Mouse (Mus musculus): ENCODE results near the gene Pole2. TPM values are rescaled to one million over a fixed set of nuclear protein-coding genes. Genes with fewer than 3 reads are reported as not detected.
"Not testable (repeated sequence)": the region's sequence is repeated elsewhere in the genome, so short reads cannot be mapped to it uniquely, and the experiment has no call there.

Pole2 gene
- polyA plus RNA-seq, 1 experiment = not detected

GRCm38 (mm10) chr12:69175975-69176374 is 52.0 kb downstream of the Pole2 start:
- 94% methylated on average over 3 of the region's 3 CpGs for WGBS
- H3K4me3 ChIP-seq (ENCODE audit: insufficient read depth, low read depth, low read length) = no peak overlapping the region
- H3K4me1 ChIP-seq (ENCODE audit: control insufficient read depth, insufficient read depth, low read length) = no peaks in the 10 kb centered on the region
- no peak for TF ChIP-seq POLR2A (IDR thresholded peaks at IDR 0.05; ENCODE audit: insufficient read depth, low read depth, low read length)
- TF ChIP-seq CTCF (IDR thresholded peaks at IDR 0.05; ENCODE audit: insufficient read depth, low read depth, low read length) = no peak
- H3K27ac ChIP-seq (ENCODE audit: insufficient read depth, low read depth, low read length) = no peak overlapping the region

DNA sequence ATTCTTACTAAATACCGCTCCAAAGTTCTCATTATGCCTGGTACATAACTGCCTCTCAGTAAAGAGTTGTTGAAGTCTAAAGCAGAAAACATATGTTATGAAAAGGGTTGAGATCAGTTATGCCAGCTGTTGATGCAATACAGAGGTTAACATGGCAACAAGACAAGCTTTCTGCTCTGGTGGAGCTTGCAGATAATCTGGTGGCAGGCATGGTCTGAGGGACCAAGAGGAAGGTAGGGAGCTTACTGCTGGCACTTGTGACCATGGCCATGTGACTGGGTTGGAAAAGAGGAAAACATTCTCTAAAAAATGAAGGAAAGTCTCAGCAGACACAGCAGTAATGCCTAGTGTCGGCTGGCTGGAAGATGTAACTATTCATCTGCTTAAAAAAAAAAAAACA is 56.7 kb downstream of the Pole2 start:
- H3K27ac ChIP-seq (ENCODE audit: insufficient read depth, low read depth, low read length) = no peak overlapping the region
- WGBS = 93% methylated on average over 2 of the region's 2 CpGs
- TF ChIP-seq POLR2A (IDR thresholded peaks at IDR 0.05; ENCODE audit: insufficient read depth, low read depth, low read length) (no peak), CTCF (IDR thresholded peaks at IDR 0.05; ENCODE audit: insufficient read depth, low read depth, low read length) (no peak)
- H3K4me3 ChIP-seq (ENCODE audit: insufficient read depth, low read depth, low read length) = no peak overlapping the region
- peaks cover 3% of the 10 kb centered on the region for H3K4me1 ChIP-seq (ENCODE audit: control insufficient read depth, insufficient read depth, low read length)

DNA sequence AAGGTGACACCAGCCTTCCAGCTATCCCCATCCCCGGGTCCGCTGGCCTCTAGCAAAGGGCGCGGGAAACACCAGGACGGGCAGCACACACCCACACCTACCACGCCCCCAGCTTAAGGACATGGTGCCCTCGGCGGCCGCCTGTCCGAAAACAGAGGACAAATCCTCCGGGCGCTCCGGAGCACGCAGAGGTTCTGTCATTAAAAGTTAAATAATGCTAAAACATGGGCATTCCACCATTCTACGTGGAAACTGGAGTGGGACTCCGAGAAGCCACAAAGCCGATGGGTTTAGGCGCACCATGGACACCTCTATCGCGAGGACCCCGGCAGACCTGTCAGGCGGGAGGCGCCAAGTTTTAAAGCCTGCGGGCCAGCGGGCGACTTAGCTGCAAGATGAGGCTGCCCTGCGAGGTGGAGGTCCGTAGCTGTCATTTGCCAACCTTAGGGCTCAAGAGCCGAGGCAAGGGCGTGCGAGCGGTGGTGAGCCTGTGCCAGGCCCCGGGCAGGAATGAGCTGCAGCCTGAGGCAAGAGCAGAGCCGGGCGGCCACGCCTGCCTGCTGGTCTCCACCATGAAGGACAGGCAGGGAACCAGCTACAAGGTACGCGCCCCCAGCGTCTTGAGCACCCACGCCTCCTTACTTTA is 59.4 kb downstream of the Pole2 start, which contains the start of gene Lrr1:
Gene Lrr1 (plus strand): TSS at position 354 of the 646 bp plus-strand sequence.
- TF ChIP-seq POLR2A (IDR thresholded peaks at IDR 0.05; ENCODE audit: insufficient read depth, low read depth, low read length) (no peak), CTCF (IDR thresholded peaks at IDR 0.05; ENCODE audit: insufficient read depth, low read depth, low read length) (no peak)
- Histone ChIP-seq H3K4me3 (ENCODE audit: insufficient read depth, low read depth, low read length) (peak within 1 kb of the TSS; percentile 69), H3K4me1 (ENCODE audit: control insufficient read depth, insufficient read depth, low read length) (peaks cover 3% of the 10 kb centered on the region), H3K27ac (ENCODE audit: insufficient read depth, low read depth, low read length) (peak within 1 kb of the TSS; percentile 89)
- under 1% methylated on average over 40 of the region's 40 CpGs for WGBS

DNA sequence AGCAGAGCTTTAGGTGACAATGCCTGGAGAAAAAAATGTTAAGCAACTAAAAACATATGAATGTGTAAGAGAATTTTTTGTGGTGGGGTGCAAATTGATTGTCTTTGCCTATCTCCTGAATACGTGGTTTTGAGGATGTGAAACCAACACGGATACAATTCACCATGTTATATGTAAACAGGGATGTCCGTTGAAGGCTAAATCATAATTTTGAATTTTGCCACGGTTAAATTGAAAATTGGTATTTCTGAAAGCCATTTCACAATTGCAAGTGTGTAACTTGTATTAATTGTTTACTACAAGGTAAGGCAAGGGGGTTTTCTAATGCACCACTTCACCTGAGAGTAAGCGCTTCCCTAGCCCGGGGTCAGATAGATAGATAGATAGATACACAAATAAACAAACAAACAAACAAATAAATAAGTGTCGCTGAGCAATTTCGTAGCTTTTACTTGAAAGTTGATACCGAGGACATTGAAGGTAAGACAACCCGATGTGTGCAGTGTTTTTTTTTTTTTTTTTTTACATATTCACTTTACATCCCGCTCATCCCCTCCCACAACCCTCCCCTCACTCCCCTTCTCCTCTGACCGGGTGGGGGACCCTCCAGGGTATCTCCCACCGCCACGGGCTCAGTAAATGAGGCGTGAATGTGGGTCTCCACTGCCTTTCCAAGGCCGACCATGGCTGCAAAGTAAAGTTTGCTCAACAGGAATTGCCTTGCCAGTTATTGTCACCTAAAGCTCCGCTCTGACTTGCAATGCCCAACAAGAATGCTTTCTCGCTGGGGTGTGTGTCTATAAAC is 60.1 kb downstream of the Pole2 start:
- peaks cover 3% of the 10 kb centered on the region for H3K4me1 ChIP-seq (ENCODE audit: control insufficient read depth, insufficient read depth, low read length)
- H3K27ac ChIP-seq (ENCODE audit: insufficient read depth, low read depth, low read length) = no peak overlapping the region
- WGBS = 8% methylated on average over 18 of the region's 18 CpGs
- H3K4me3 ChIP-seq (ENCODE audit: insufficient read depth, low read depth, low read length) = peak overlapping the region; percentile 69
- no peak for TF ChIP-seq POLR2A (IDR thresholded peaks at IDR 0.05; ENCODE audit: insufficient read depth, low read depth, low read length)
- TF ChIP-seq CTCF (IDR thresholded peaks at IDR 0.05; ENCODE audit: insufficient read depth, low read depth, low read length) = no peak

GRCm38 (mm10) chr12:69166861-69167581 is 61.0 kb downstream of the Pole2 start:
- H3K4me1 ChIP-seq (ENCODE audit: control insufficient read depth, insufficient read depth, low read length); H3K27ac ChIP-seq (ENCODE audit: insufficient read depth, low read depth, low read length); H3K4me3 ChIP-seq (ENCODE audit: insufficient read depth, low read depth, low read length): not testable (repeated sequence)
- WGBS = 75% methylated on average over 8 of the region's 8 CpGs

DNA sequence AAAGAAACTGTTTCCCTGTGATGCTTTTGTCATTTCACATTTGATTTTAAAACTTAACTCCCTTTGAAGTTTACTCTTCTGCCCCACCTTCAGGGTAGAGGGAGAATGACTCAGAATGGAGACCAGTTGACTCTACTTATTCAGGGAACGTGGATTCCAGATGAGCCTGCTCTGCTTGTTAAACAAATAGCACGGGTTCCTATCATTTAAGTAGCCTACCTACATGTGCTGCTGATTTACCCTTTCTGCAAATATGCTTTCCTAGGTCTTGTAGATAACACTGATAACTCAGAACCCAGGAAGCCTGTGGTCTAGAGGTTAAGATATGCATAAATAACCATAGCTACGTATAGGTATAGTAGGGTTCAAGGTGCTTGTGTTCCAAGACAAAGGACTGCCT is 63.1 kb downstream of the Pole2 start:
- TF ChIP-seq POLR2A (IDR thresholded peaks at IDR 0.05; ENCODE audit: insufficient read depth, low read depth, low read length) (no peak), CTCF (IDR thresholded peaks at IDR 0.05; ENCODE audit: insufficient read depth, low read depth, low read length) (no peak)
- 61% methylated on average over 3 of the region's 3 CpGs for whole genome bisulfite sequencing

GRCm38 (mm10) chr12:69163586-69163985 is 64.4 kb downstream of the Pole2 start:
- not testable (repeated sequence) for H3K4me3 ChIP-seq (ENCODE audit: insufficient read depth, low read depth, low read length); H3K4me1 ChIP-seq (ENCODE audit: control insufficient read depth, insufficient read depth, low read length); H3K27ac ChIP-seq (ENCODE audit: insufficient read depth, low read depth, low read length)
- WGBS = 82% methylated on average over 4 of the region's 4 CpGs

More for the DNA sequence above, 63.1 kb downstream of the Pole2 start:
- Histone ChIP-seq H3K4me3 (ENCODE audit: insufficient read depth, low read depth, low read length) (no peak overlapping the region), H3K27ac (ENCODE audit: insufficient read depth, low read depth, low read length) (no peak overlapping the region), H3K4me1 (ENCODE audit: control insufficient read depth, insufficient read depth, low read length) (peaks cover 3% of the 10 kb centered on the region)

- 77% methylated on average over 2 of the region's 2 CpGs for WGBS
- not testable (repeated sequence) for H3K4me3 ChIP-seq (ENCODE audit: insufficient read depth, low read depth, low read length); H3K4me1 ChIP-seq (ENCODE audit: control insufficient read depth, insufficient read depth, low read length); H3K27ac ChIP-seq (ENCODE audit: insufficient read depth, low read depth, low read length)
These were observed 67.3 kb downstream of the Pole2 start for GRCm38 (mm10) chr12:69160677-69161076.

GRCm38 (mm10) chr12:69159578-69159940 is 68.4 kb downstream of the Pole2 start:
- no peak overlapping the region for H3K27ac ChIP-seq (ENCODE audit: insufficient read depth, low read depth, low read length)
- TF ChIP-seq CTCF (IDR thresholded peaks at IDR 0.05; ENCODE audit: insufficient read depth, low read depth, low read length) = no peak
- TF ChIP-seq POLR2A (IDR thresholded peaks at IDR 0.05; ENCODE audit: insufficient read depth, low read depth, low read length) = no peak
- H3K4me3 ChIP-seq (ENCODE audit: insufficient read depth, low read depth, low read length) = no peak overlapping the region
- WGBS = 3% methylated on average over 9 of the region's 9 CpGs
- no peaks in the 10 kb centered on the region; the same call in 1 of the 2 replicates for H3K4me1 ChIP-seq (ENCODE audit: control insufficient read depth, insufficient read depth, low read length)

Measured in olfactory bulb, adult 2 months (tissue).